In genomic region chr8:20262253-20262652, GRCm38 (mm10) we compare ENCODE assay signal across 8 mouse cellular contexts.
A peak's percentile ranks its signal among the peaks of the same experiment; 100 is the strongest.
DNase-seq lines count a peak whose midpoint lies in the region; ATAC-seq and TF ChIP-seq lines count a peak whose summit lies in the region.
"Not testable (repeated sequence)": the region's sequence is repeated elsewhere in the genome, so short reads cannot be mapped to it uniquely, and the experiment has no call there.

No protein-coding gene starts in this region.

- not testable (repeated sequence) for H3K36me3 ChIP-seq in forebrain, embryonic 13.5 days (ENCODE audit: poor library complexity, severe bottlenecking); heart, adult 2 months (ENCODE audit: control insufficient read depth, insufficient read depth, low read length); intestine, embryonic 15.5 days; kidney, embryonic 15.5 days; limb, embryonic 13.5 days; midbrain, embryonic 13.5 days; neural tube, embryonic 15.5 days

- not testable (repeated sequence) for H3K4me2 ChIP-seq in forebrain, embryonic 13.5 days; intestine, embryonic 15.5 days (replicated peaks); kidney, embryonic 15.5 days; limb, embryonic 13.5 days (replicated peaks); midbrain, embryonic 13.5 days (replicated peaks); neural tube, embryonic 15.5 days

- WGBS in forebrain, embryonic 13.5 days: 95% methylated on average over 2 of the region's 3 CpGs
- 80% methylated on average over 3 of the region's 3 CpGs for WGBS in heart, adult 2 months
- 88% methylated on average over 3 of the region's 3 CpGs for WGBS in intestine, embryonic 15.5 days
- 90% methylated on average over 2 of the region's 3 CpGs for WGBS in kidney, embryonic 15.5 days
- WGBS in limb, embryonic 13.5 days: 79% methylated on average over 3 of the region's 3 CpGs
- 77% methylated on average over 2 of the region's 3 CpGs for WGBS in midbrain, embryonic 13.5 days
- 87% methylated on average over 2 of the region's 3 CpGs for WGBS in neural tube, embryonic 15.5 days

- H3K79me2 ChIP-seq in heart, adult 2 months (replicated peaks; ENCODE audit: control insufficient read depth, insufficient read depth, low read length): not testable (repeated sequence)

- not testable (repeated sequence) for H3K9me3 ChIP-seq in forebrain, embryonic 13.5 days (replicated peaks); intestine, embryonic 15.5 days; kidney, embryonic 15.5 days (replicated peaks); limb, embryonic 13.5 days; midbrain, embryonic 13.5 days; neural tube, embryonic 15.5 days (replicated peaks)

- peak; percentile 15 to 34 for DNase-seq in heart, adult 2 months
- peak; percentile 41 to 67 for DNase-seq in urinary bladder, postnatal 4 days (ENCODE audit: low spot score in 2 of 2)

- intact Hi-C loops in heart, adult 2 months (cut with DNase I): not testable (repeated sequence)

- not testable (repeated sequence) for H3K27ac ChIP-seq in forebrain, embryonic 13.5 days; heart, adult 2 months; intestine, embryonic 15.5 days; kidney, embryonic 15.5 days; limb, embryonic 13.5 days; midbrain, embryonic 13.5 days; neural tube, embryonic 15.5 days (replicated peaks)

- not testable (repeated sequence) for H3K4me1 ChIP-seq in forebrain, embryonic 13.5 days; heart, adult 2 months (ENCODE audit: control insufficient read depth, insufficient read depth, low read length); intestine, embryonic 15.5 days (replicated peaks); kidney, embryonic 15.5 days; limb, embryonic 13.5 days; midbrain, embryonic 13.5 days (replicated peaks); neural tube, embryonic 15.5 days

- TF ChIP-seq POLR2A in heart, adult 2 months (IDR thresholded peaks at IDR 0.05; ENCODE audit: insufficient read depth, low read depth, low read length): not testable (repeated sequence)

- TF ChIP-seq EP300 in heart, adult 2 months (IDR thresholded peaks at IDR 0.05; ENCODE audit: insufficient read depth, low read depth, low read length): not testable (repeated sequence)

- H3K27me3 ChIP-seq in forebrain, embryonic 13.5 days; heart, adult 2 months (ENCODE audit: control insufficient read depth, insufficient read depth, low read length); intestine, embryonic 15.5 days (replicated peaks); kidney, embryonic 15.5 days; limb, embryonic 13.5 days; midbrain, embryonic 13.5 days; neural tube, embryonic 15.5 days (replicated peaks): not testable (repeated sequence)

- not testable (repeated sequence) for H3K9ac ChIP-seq in forebrain, embryonic 13.5 days; heart, adult 2 months (ENCODE audit: low read depth, low read length); intestine, embryonic 15.5 days; kidney, embryonic 15.5 days; limb, embryonic 13.5 days; midbrain, embryonic 13.5 days (replicated peaks); neural tube, embryonic 15.5 days (replicated peaks)

- 0 out of 2 replicates have a peak, but pooled peaks have one; percentile 75 for ATAC-seq in forebrain, embryonic 13.5 days
- ATAC-seq in intestine, embryonic 15.5 days: peak; percentile 65; the same call in 1 of the 2 replicates
- peak; percentile 84 for ATAC-seq in kidney, embryonic 15.5 days (replicated peaks; ENCODE audit: low FRiP score)
- ATAC-seq in limb, embryonic 13.5 days (ENCODE audit: low FRiP score, low read depth): peak; percentile 54; the same call in 1 of the 2 replicates
- ATAC-seq in midbrain, embryonic 13.5 days: peak; percentile 86
- peak; percentile 81; the same call in 1 of the 2 replicates for ATAC-seq in neural tube, embryonic 15.5 days (ENCODE audit: low FRiP score)

- not testable (repeated sequence) for TF ChIP-seq CTCF in heart, adult 2 months (IDR thresholded peaks at IDR 0.05)

- not testable (repeated sequence) for H3K4me3 ChIP-seq in forebrain, embryonic 13.5 days; heart, adult 2 months; intestine, embryonic 15.5 days (replicated peaks); kidney, embryonic 15.5 days (replicated peaks); limb, embryonic 13.5 days; midbrain, embryonic 13.5 days (replicated peaks); neural tube, embryonic 15.5 days (replicated peaks)
